Comparison of ENCODE assay signal across 18 mouse cellular contexts in genomic region chr12:4015255-4015654, GRCm38 (mm10). TPM values are rescaled to one million over a fixed set of nuclear protein-coding genes. Genes with fewer than 3 reads are reported as not detected.
DNase-seq lines count a peak whose midpoint lies in the region; TF ChIP-seq lines count a peak whose summit lies in the region.
"Had no signal": no experiment of that assay in that cellular context is flagged by ENCODE, and none has a peak within 500 bp of the region (broad histone marks: within the 10 kb centered on the region; RNA-seq: fewer than 3 reads in every experiment).

No protein-coding gene starts in this region.

- peak; percentile 74 for DNase-seq in heart, adult 11 months
- DNase-seq in heart, adult 8-10 months (ENCODE audit: low spot score): no peak
- no peak for DNase-seq in layer of hippocampus, adult 2 months (ENCODE audit: low spot score in 2 of 2)
- no peak for DNase-seq in layer of hippocampus, postnatal 36 days
- DNase-seq in brain, adult 2 months (ENCODE audit: low read depth, low spot score): peak; percentile 37
- DNase-seq in frontal cortex, postnatal 25 days (ENCODE audit: low spot score in 2 of 2): no peak
- DNase-seq: adrenal gland, adult 8-10 months; adrenal gland, postnatal 36 days; cerebellum, adult 11-12 months; gastrocnemius, postnatal 36 days; heart, adult 18-20 months; heart, postnatal 10 days; kidney, adult 2 months had no signal

- 0 out of 2 replicates have a peak overlapping the region, but pooled peaks have one; percentile 14 for H3K27ac ChIP-seq in layer of hippocampus, adult 2 months
- H3K27ac ChIP-seq: embryonic facial prominence, embryonic 10.5 days; forebrain, embryonic 10.5 days; forebrain, embryonic 15.5 days had no signal

- TF ChIP-seq CTCF in layer of hippocampus, adult 2 months (conservative IDR thresholded peaks at IDR 0.05): 0 out of 2 replicates have a peak, but pooled peaks have one; percentile 17

- H3K4me3 ChIP-seq in layer of hippocampus, adult 2 months: no peak overlapping the region
- H3K4me3 ChIP-seq: embryonic facial prominence, embryonic 10.5 days; erythroblast, embryonic 14.5 days; forebrain, embryonic 10.5 days; forebrain, embryonic 15.5 days; heart, embryonic 13.5 days had no signal

RNA-seq across cellular contexts. Expression of gene Efr3b, which starts 23.5 kb away (rescaled TPM):
- 1 to 10 TPM; 5.6 to 8.2 (median 7.0) TPM for total RNA-seq in heart, adult 8-10 months (2022)
- 100 to 1,000 TPM in 1 of 2 experiments, 10 to 100 TPM in 1; 91.8 to 104 TPM for total RNA-seq in layer of hippocampus, adult 2 months (2021)
- 10 to 100 TPM; 89.9 to 91.7 TPM for total RNA-seq in layer of hippocampus, postnatal 36 days (2021)

Comparison
In these comparisons a context has a peak if more than half of its experiments do, and no peak if none do; other contexts are left out.
1. DNase-seq: peak in heart, adult 11 months (single experiment) and brain, adult 2 months (single experiment); none in heart, adult 8-10 months (single experiment), layer of hippocampus, adult 2 months (0 of 2), layer of hippocampus, postnatal 36 days (0 of 2) and frontal cortex, postnatal 25 days (0 of 2).
2. RNA of gene Efr3b, which starts 23.5 kb away (total RNA-seq): 91.8 to 104 TPM in layer of hippocampus, adult 2 months and 89.9 to 91.7 TPM in layer of hippocampus, postnatal 36 days; 5.6 to 8.2 TPM in heart, adult 8-10 months; every median in the first group is over 4 times any median in the second.